Comparison of ENCODE assay signal across 20 mouse cellular contexts in the genomic region with DNA sequence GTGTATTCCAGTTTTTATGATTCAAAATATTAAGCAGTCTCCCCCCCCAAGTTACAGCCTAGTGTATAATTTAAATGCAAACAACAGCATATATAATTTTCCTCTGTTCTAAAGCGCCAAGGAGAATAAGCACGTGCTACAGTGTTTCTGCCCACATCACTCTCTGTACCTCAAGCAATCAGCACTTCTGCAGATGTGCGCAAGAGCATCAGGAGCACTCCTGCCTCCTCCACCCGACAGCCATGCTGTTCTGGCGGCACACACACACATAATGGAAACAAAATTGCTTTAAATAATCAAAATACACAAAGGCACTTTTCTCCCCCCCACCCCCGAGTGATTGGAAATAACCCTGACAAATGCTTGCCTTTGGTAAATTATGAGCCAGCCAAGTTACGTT.
A peak's percentile ranks its signal among the peaks of the same experiment; 100 is the strongest.
DNase-seq lines count a peak whose midpoint lies in the region; ATAC-seq and TF ChIP-seq lines count a peak whose summit lies in the region.
"Had no signal": no experiment of that assay in that cellular context is flagged by ENCODE, and none has a peak within 500 bp of the region (broad histone marks: within the 10 kb centered on the region; RNA-seq: fewer than 3 reads in every experiment).

No protein-coding gene starts in this region.

- no peak overlapping the region for H3K9ac ChIP-seq in hindbrain, embryonic 15.5 days
- H3K9ac ChIP-seq in forebrain, embryonic 16.5 days (replicated peaks; ENCODE audit: low read depth, low read length), result no peak overlapping the region
- no peak overlapping the region for H3K9ac ChIP-seq in neural tube, embryonic 12.5 days
- H3K9ac ChIP-seq: intestine, embryonic 15.5 days; liver, embryonic 12.5 days had no signal

- WGBS in hindbrain, embryonic 15.5 days, result 42% methylated on average over 7 of the region's 7 CpGs
- 81% methylated on average over 7 of the region's 7 CpGs for WGBS in hindbrain, embryonic 10.5 days
- WGBS in forebrain, embryonic 16.5 days, result 60% methylated on average over 7 of the region's 7 CpGs
- 63% methylated on average over 7 of the region's 7 CpGs for WGBS in neural tube, embryonic 12.5 days

- peak; percentile 80; the same call in 1 of the 2 replicates for ATAC-seq in hindbrain, embryonic 15.5 days (ENCODE audit: low FRiP score, low read depth)
- ATAC-seq in forebrain, embryonic 16.5 days, result peak; percentile 74
- peak; percentile 58; the same call in 1 of the 2 replicates for ATAC-seq in neural tube, embryonic 12.5 days (ENCODE audit: low FRiP score, low read depth)
- ATAC-seq: intestine, embryonic 15.5 days; liver, embryonic 12.5 days had no signal

- no peak overlapping the region for H3K27ac ChIP-seq in hindbrain, embryonic 15.5 days (replicated peaks)
- no peak overlapping the region for H3K27ac ChIP-seq in hindbrain, embryonic 10.5 days
- H3K27ac ChIP-seq in forebrain, embryonic 16.5 days (ENCODE audit: low read length), result no peak overlapping the region
- no peak overlapping the region for H3K27ac ChIP-seq in neural tube, embryonic 12.5 days
- no peak overlapping the region for H3K27ac ChIP-seq in gastrocnemius, adult 2 months
- H3K27ac ChIP-seq: heart, adult 2 months; intestine, embryonic 15.5 days; liver, embryonic 12.5 days had no signal

- no peaks in the 10 kb centered on the region for H3K36me3 ChIP-seq in hindbrain, embryonic 15.5 days
- H3K36me3 ChIP-seq in hindbrain, embryonic 10.5 days, result no peaks in the 10 kb centered on the region
- no peaks in the 10 kb centered on the region for H3K36me3 ChIP-seq in forebrain, embryonic 16.5 days (ENCODE audit: control insufficient read depth, insufficient read depth)
- no peaks in the 10 kb centered on the region for H3K36me3 ChIP-seq in neural tube, embryonic 12.5 days
- H3K36me3 ChIP-seq: intestine, embryonic 15.5 days; liver, embryonic 12.5 days had no signal

- H3K4me1 ChIP-seq in hindbrain, embryonic 15.5 days (replicated peaks), result no peaks in the 10 kb centered on the region
- peaks cover 12% of the 10 kb centered on the region; the same call in 1 of the 2 replicates for H3K4me1 ChIP-seq in hindbrain, embryonic 10.5 days (replicated peaks)
- H3K4me1 ChIP-seq in forebrain, embryonic 16.5 days (replicated peaks; ENCODE audit: control insufficient read depth, insufficient read depth, low read length), result no peaks in the 10 kb centered on the region
- no peaks in the 10 kb centered on the region for H3K4me1 ChIP-seq in neural tube, embryonic 12.5 days
- H3K4me1 ChIP-seq: intestine, embryonic 15.5 days; liver, embryonic 12.5 days; megakaryocyte, embryonic 14.5 days had no signal

- intact Hi-C loops in gastrocnemius, adult 2 months (cut with DNase I), result no loop called here

- no peaks in the 10 kb centered on the region for H3K27me3 ChIP-seq in hindbrain, embryonic 15.5 days
- peaks cover 3% of the 10 kb centered on the region; the same call in 1 of the 2 replicates for H3K27me3 ChIP-seq in hindbrain, embryonic 10.5 days (ENCODE audit: insufficient read depth, poor library complexity, severe bottlenecking)
- no peaks in the 10 kb centered on the region for H3K27me3 ChIP-seq in forebrain, embryonic 16.5 days (replicated peaks; ENCODE audit: control insufficient read depth, insufficient read depth, low read length)
- no peaks in the 10 kb centered on the region for H3K27me3 ChIP-seq in neural tube, embryonic 12.5 days (replicated peaks)
- H3K27me3 ChIP-seq: intestine, embryonic 15.5 days; liver, embryonic 12.5 days; megakaryocyte, embryonic 14.5 days had no signal

- no peak for TF ChIP-seq POLR2A in brain, embryonic 14.5 days (IDR thresholded peaks at IDR 0.05; ENCODE audit: borderline replicate concordance, extremely low read depth, insufficient read depth, insufficient read length, poor library complexity, severe bottlenecking)

- H3K9me3 ChIP-seq in hindbrain, embryonic 15.5 days, result no peaks in the 10 kb centered on the region
- no peaks in the 10 kb centered on the region for H3K9me3 ChIP-seq in hindbrain, embryonic 10.5 days
- H3K9me3 ChIP-seq in forebrain, embryonic 16.5 days (ENCODE audit: control insufficient read depth, low read length), result no peaks in the 10 kb centered on the region
- no peaks in the 10 kb centered on the region for H3K9me3 ChIP-seq in neural tube, embryonic 12.5 days
- H3K9me3 ChIP-seq: intestine, embryonic 15.5 days; liver, embryonic 12.5 days had no signal

- TF ChIP-seq CTCF in brain, embryonic 14.5 days (IDR thresholded peaks at IDR 0.05; ENCODE audit: borderline replicate concordance, extremely low read depth, insufficient read depth, insufficient read length), result no peak
- no peak for TF ChIP-seq CTCF in gastrocnemius, adult 2 months (IDR thresholded peaks at IDR 0.05)

- no peak overlapping the region for H3K4me3 ChIP-seq in hindbrain, embryonic 15.5 days
- no peak overlapping the region for H3K4me3 ChIP-seq in hindbrain, embryonic 10.5 days
- H3K4me3 ChIP-seq in forebrain, embryonic 16.5 days (replicated peaks; ENCODE audit: low read length), result no peak overlapping the region
- no peak overlapping the region for H3K4me3 ChIP-seq in neural tube, embryonic 12.5 days
- no peak overlapping the region for H3K4me3 ChIP-seq in gastrocnemius, adult 2 months
- H3K4me3 ChIP-seq: heart, adult 2 months; intestine, embryonic 15.5 days; liver, embryonic 12.5 days; megakaryocyte, embryonic 14.5 days had no signal

- H3K4me2 ChIP-seq in hindbrain, embryonic 15.5 days, result peak overlapping the region; percentile 29; the same call in 1 of the 2 replicates
- H3K4me2 ChIP-seq in forebrain, embryonic 16.5 days (ENCODE audit: low read length), result no peak overlapping the region
- H3K4me2 ChIP-seq in neural tube, embryonic 12.5 days (replicated peaks), result no peak overlapping the region
- H3K4me2 ChIP-seq: intestine, embryonic 15.5 days; liver, embryonic 12.5 days had no signal

- no peak for DNase-seq in hindbrain, embryonic 10.5 days (ENCODE audit: low spot score)
- peak; percentile 70 for DNase-seq in brain, embryonic 14.5 days (ENCODE audit: low read depth)
- no peak for DNase-seq in liver
- no peak for DNase-seq in gastrocnemius, adult 2 months
- DNase-seq: adrenal gland, postnatal 36 days; cerebellum, adult 2 months; gastrocnemius, postnatal 14 days; heart, adult 2 months; heart, postnatal 36 days; kidney, adult 9 months; kidney, postnatal 25 days; left cerebral cortex, postnatal 4 days; lung, adult 2 months; thymus, adult 18-20 months had no signal
